Mouse (Mus musculus): ENCODE results near the gene Zfp65. TPM values are rescaled to one million over a fixed set of nuclear protein-coding genes. Genes with fewer than 3 reads are reported as not detected.
"Not testable (repeated sequence)": the region's sequence is repeated elsewhere in the genome, so short reads cannot be mapped to it uniquely, and the experiment has no call there.

Gene Zfp65
- polyA plus RNA-seq, 1 experiment, result not detected

- 84% methylated on average over 1 of the region's 1 CpGs for WGBS
- Histone ChIP-seq H3K27ac (ENCODE audit: insufficient read depth, low read depth, low read length) (no peak overlapping the region), H3K4me3 (ENCODE audit: insufficient read depth, low read depth, low read length) (no peak overlapping the region), H3K4me1 (ENCODE audit: control insufficient read depth, insufficient read depth, low read length) (no peaks in the 10 kb centered on the region)
- TF ChIP-seq CTCF (IDR thresholded peaks at IDR 0.05; ENCODE audit: insufficient read depth, low read depth, low read length) (no peak), POLR2A (IDR thresholded peaks at IDR 0.05; ENCODE audit: insufficient read depth, low read depth, low read length) (no peak)
Observed at GRCm38 (mm10) chr13:67728106-67728505, 867 bp downstream of the Zfp65 start.

- not testable (repeated sequence) for H3K4me3 ChIP-seq (ENCODE audit: insufficient read depth, low read depth, low read length); H3K27ac ChIP-seq (ENCODE audit: insufficient read depth, low read depth, low read length); H3K4me1 ChIP-seq (ENCODE audit: control insufficient read depth, insufficient read depth, low read length)
- WGBS, result 72% methylated on average over 2 of the region's 2 CpGs
Observed at GRCm38 (mm10) chr13:67725331-67725730, 3.6 kb downstream of the Zfp65 start.

- WGBS, result under 1% methylated on average over 17 of the region's 17 CpGs
- no peaks in the 10 kb centered on the region for H3K4me1 ChIP-seq (ENCODE audit: control insufficient read depth, insufficient read depth, low read length)
- H3K4me3 ChIP-seq (ENCODE audit: insufficient read depth, low read depth, low read length), result peak overlapping the region; percentile 71
- H3K27ac ChIP-seq (ENCODE audit: insufficient read depth, low read depth, low read length), result 0 out of 2 replicates have a peak overlapping the region, but pooled peaks have one; percentile 4
- TF ChIP-seq POLR2A (IDR thresholded peaks at IDR 0.05; ENCODE audit: insufficient read depth, low read depth, low read length) (no peak), CTCF (IDR thresholded peaks at IDR 0.05; ENCODE audit: insufficient read depth, low read depth, low read length) (no peak)
Observed at GRCm38 (mm10) chr13:67723848-67724479, 5.0 kb downstream of the Zfp65 start.

GRCm38 (mm10) chr13:67686971-67687370, 42.0 kb downstream of the Zfp65 start, which contains the start of gene Zfp738:
TSS of gene Zfp738 (minus strand) at chr13:67687071.
- H3K4me3 ChIP-seq (ENCODE audit: insufficient read depth, low read depth, low read length), result no peak within 1 kb of the TSS
- H3K27ac ChIP-seq (ENCODE audit: insufficient read depth, low read depth, low read length), result no peak within 1 kb of the TSS
- 77% methylated on average over 4 of the region's 4 CpGs for WGBS
- TF ChIP-seq CTCF (IDR thresholded peaks at IDR 0.05; ENCODE audit: insufficient read depth, low read depth, low read length) (no peak), POLR2A (IDR thresholded peaks at IDR 0.05; ENCODE audit: insufficient read depth, low read depth, low read length) (no peak)
- H3K4me1 ChIP-seq (ENCODE audit: control insufficient read depth, insufficient read depth, low read length), result no peaks in the 10 kb centered on the region

- Histone ChIP-seq H3K27ac (ENCODE audit: insufficient read depth, low read depth, low read length) (peak overlapping the region; percentile 75; the same call in 1 of the 2 replicates), H3K4me3 (ENCODE audit: insufficient read depth, low read depth, low read length) (peak overlapping the region; percentile 67; the same call in 1 of the 2 replicates)
- WGBS, result 8% methylated on average over 2 of the region's 2 CpGs
- not testable (repeated sequence) for H3K4me1 ChIP-seq (ENCODE audit: control insufficient read depth, insufficient read depth, low read length)
Observed at GRCm38 (mm10) chr13:67683841-67684240, 45.1 kb downstream of the Zfp65 start.

GRCm38 (mm10) chr13:67682959-67683735, 45.8 kb downstream of the Zfp65 start:
- H3K27ac ChIP-seq (ENCODE audit: insufficient read depth, low read depth, low read length), result peak overlapping the region; percentile 75

DNA sequence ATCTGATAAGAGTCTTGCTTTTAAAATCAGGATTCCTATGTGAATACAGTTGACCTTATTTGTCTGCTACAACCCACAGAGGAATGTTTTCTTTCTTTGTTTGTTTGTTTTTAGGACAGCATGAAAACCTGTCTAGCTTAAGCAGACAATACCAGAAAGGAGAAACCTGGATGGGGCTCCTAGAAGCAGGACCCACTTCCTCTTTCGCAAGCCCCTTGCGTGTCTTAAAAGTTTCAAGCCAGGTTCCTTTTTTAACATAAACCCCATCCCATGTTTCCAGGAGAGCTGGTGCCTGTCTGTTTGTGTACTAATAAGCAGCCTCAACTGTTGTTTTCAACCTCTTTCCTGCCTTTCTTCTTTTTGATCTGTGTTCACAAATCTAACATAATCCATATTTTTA, 54.1 kb downstream of the Zfp65 start:
- no peak for TF ChIP-seq POLR2A (IDR thresholded peaks at IDR 0.05; ENCODE audit: insufficient read depth, low read depth, low read length)
- no peak for TF ChIP-seq CTCF (IDR thresholded peaks at IDR 0.05; ENCODE audit: insufficient read depth, low read depth, low read length)
- no peak overlapping the region for H3K4me3 ChIP-seq (ENCODE audit: insufficient read depth, low read depth, low read length)
- WGBS, result 93% methylated on average over 2 of the region's 2 CpGs
- H3K27ac ChIP-seq (ENCODE audit: insufficient read depth, low read depth, low read length), result no peak overlapping the region
- no peaks in the 10 kb centered on the region for H3K4me1 ChIP-seq (ENCODE audit: control insufficient read depth, insufficient read depth, low read length)

More at GRCm38 (mm10) chr13:67682959-67683735, 45.8 kb downstream of the Zfp65 start:
- not testable (repeated sequence) for H3K4me1 ChIP-seq (ENCODE audit: control insufficient read depth, insufficient read depth, low read length)
- H3K4me3 ChIP-seq (ENCODE audit: insufficient read depth, low read depth, low read length), result peak overlapping the region; percentile 67
- WGBS, result 7% methylated on average over 16 of the region's 16 CpGs
- TF ChIP-seq POLR2A (IDR thresholded peaks at IDR 0.05; ENCODE audit: insufficient read depth, low read depth, low read length), result 0 out of 2 replicates have a peak, but pooled peaks have one; percentile 17

Other genes starting within 250 kb of the Zfp65 start
- gene Zfp874b, start 244.9 kb downstream of the Zfp65 start, polyA plus RNA-seq (2012; ENCODE audit: insufficient read depth, insufficient read length, low replicate concordance, missing spikeins), result 211 and 281 TPM in 2 replicates
- not detected in 2 replicates for gene Zfp58, start 228.6 kb downstream of the Zfp65 start, polyA plus RNA-seq (2012; ENCODE audit: insufficient read depth, insufficient read length, low replicate concordance, missing spikeins)
- not detected in 2 replicates for gene Gm26965, start 203.0 kb downstream of the Zfp65 start, polyA plus RNA-seq (2012; ENCODE audit: insufficient read depth, insufficient read length, low replicate concordance, missing spikeins)
- gene Zfp87, start 203.0 kb downstream of the Zfp65 start, polyA plus RNA-seq (2012; ENCODE audit: insufficient read depth, insufficient read length, low replicate concordance, missing spikeins), result not detected in 2 replicates
- not detected in 2 replicates for gene Zfp748, start 175.3 kb downstream of the Zfp65 start, polyA plus RNA-seq (2012; ENCODE audit: insufficient read depth, insufficient read length, low replicate concordance, missing spikeins)
- gene Zfp729b, start 119.5 kb downstream of the Zfp65 start, polyA plus RNA-seq (2012; ENCODE audit: insufficient read depth, insufficient read length, low replicate concordance, missing spikeins), result not detected in 2 replicates
- gene Gm49345, start 91.4 kb downstream of the Zfp65 start, polyA plus RNA-seq (2012; ENCODE audit: insufficient read depth, insufficient read length, low replicate concordance, missing spikeins), result not detected in 2 replicates
- not detected in 2 replicates for gene Zfp729a, start 91.4 kb downstream of the Zfp65 start, polyA plus RNA-seq (2012; ENCODE audit: insufficient read depth, insufficient read length, low replicate concordance, missing spikeins)
- not detected in 2 replicates for gene Zfp738, start 42.1 kb downstream of the Zfp65 start, polyA plus RNA-seq (2012; ENCODE audit: insufficient read depth, insufficient read length, low replicate concordance, missing spikeins)
- gene Zfp85, start 26.1 kb upstream of the Zfp65 start, polyA plus RNA-seq (2012; ENCODE audit: insufficient read depth, insufficient read length, low replicate concordance, missing spikeins), result not detected in 2 replicates
- not detected in 2 replicates for gene Zfp493, start 50.5 kb upstream of the Zfp65 start, polyA plus RNA-seq (2012; ENCODE audit: insufficient read depth, insufficient read length, low replicate concordance, missing spikeins)
- not detected in 2 replicates for gene Zfp273, start 84.6 kb upstream of the Zfp65 start, polyA plus RNA-seq (2012; ENCODE audit: insufficient read depth, insufficient read length, low replicate concordance, missing spikeins)
- not detected in 2 replicates for gene Gm10037, start 101.9 kb upstream of the Zfp65 start, polyA plus RNA-seq (2012; ENCODE audit: insufficient read depth, insufficient read length, low replicate concordance, missing spikeins)
- not detected in 2 replicates for gene BC048507, start 134.2 kb upstream of the Zfp65 start, polyA plus RNA-seq (2012; ENCODE audit: insufficient read depth, insufficient read length, low replicate concordance, missing spikeins)